Mouse (Mus musculus): ENCODE measurements around the gene Fkbp15.
"Not testable (repeated sequence)": the region's sequence is repeated elsewhere in the genome, so short reads cannot be mapped to it uniquely, and the experiment has no call there.

The Fkbp15 gene

DNA sequence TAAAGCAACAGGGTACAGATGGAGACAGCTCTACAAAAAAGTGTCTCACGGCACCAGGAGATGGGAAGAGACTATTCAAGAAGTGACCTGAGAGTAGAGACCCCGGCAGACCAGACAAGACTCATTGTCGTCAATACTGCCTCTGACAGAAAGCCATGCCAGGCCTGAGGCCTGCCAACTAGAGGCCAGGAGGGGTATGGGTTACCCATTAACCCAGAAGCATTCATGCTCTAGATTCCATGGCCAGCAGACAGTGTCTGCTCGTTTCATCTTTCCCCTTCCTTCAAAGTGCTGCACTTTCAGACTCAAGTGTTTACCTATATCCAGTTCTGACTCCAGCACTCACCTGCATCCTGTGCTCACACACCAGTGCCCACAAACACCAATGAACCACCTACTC lies 82.3 kb downstream of the Fkbp15 start:
- no peak for DNase-seq (ENCODE audit: low read depth)

DNA sequence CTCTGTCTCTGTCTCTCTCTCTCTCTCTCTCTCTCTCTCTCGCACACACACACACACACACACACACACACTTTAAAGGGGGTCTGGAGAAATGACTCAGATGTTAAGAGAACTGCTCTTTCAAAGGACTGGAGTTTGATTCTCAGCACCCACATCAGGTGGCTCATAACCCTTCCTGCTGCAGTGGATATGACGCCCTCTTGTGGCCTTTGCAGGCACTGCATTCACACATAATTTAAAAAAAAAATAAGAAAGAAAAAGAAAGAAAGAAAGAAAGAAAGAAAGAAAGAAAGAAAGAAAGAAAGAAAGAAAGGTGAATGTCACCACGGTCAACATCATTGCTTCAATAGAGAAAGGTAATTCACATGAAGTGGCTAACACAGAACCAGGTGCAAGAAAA lies 83.1 kb downstream of the Fkbp15 start:
- DNase-seq (ENCODE audit: low read depth) = no peak

DNA sequence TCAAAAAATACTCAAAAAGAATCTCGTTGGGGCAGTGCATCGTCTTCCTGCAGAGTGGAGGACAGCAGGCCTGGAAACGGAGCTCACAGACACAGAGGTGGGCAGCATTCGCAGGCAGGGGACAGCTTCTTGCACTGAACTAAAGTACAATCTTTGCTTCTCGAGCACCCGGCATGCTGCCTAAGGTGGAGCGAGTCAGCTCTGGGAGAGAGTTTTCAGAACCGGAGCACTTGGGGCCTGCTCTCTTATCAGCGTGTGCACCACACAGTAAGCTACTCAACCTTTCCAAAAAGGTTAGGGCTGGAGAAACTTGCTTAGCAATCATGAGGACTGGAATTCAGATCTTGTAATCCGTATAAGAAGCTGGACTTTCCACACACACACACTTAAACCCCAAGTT lies 83.7 kb downstream of the Fkbp15 start:
- no peak for DNase-seq (ENCODE audit: low read depth)

DNA sequence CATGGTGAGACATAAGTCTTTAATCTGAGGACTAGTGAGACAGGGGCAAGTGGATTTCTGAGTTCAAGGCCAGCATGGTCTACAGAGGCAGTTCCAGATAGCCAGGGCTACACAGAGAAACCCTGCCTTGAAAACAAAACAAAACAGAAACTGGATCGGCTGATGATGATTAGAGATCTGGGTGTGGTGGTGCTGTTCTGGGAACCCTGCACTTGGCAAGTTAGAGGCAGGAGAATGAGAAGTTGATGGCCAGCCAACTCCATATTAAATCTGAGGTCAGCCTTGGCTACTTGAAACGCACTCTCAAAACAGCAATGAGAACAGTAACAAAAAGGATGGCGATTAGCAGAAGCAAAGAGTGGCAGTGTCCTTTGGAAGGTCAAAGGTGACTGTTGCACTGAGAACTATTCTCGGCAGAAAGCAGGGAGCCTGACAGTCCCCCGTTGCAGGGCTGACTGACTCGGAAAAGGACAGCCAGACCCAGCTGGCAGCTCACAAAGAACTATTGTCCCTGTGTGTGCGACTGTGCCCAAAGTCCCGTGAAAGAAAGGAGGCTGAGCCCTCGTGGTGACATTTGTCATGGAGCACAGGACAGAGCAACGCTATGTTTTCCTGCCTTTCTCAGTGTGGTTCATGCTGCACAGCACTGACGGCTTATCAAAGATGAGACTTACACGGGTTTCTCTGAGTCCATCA lies 85.4 kb downstream of the Fkbp15 start:
- no peak for DNase-seq (ENCODE audit: low read depth)

DNA sequence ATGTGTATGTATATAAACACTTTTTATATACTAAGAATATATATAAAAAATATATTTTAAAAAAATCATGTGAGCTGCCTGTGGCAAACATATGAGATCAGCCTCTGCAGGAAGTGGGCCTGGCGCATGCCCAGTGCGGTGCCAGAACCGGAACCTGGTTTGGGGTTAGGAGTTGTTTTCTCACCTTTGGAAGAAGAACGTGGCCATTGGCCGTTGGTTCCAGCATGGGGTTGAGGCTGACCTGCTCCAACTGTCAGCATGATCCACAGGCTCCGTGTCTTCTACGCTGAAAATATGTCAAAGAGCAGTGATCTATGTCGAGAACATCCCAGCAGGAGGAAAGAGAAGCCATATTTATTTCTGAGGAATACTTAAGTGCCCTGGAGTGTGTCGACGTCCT lies 86.4 kb downstream of the Fkbp15 start:
- DNase-seq (ENCODE audit: low read depth) = no peak

- no peak for DNase-seq (ENCODE audit: low read depth)
These were observed 87.7 kb downstream of the Fkbp15 start for GRCm38 (mm10) chr4:62272696-62273095.

DNA sequence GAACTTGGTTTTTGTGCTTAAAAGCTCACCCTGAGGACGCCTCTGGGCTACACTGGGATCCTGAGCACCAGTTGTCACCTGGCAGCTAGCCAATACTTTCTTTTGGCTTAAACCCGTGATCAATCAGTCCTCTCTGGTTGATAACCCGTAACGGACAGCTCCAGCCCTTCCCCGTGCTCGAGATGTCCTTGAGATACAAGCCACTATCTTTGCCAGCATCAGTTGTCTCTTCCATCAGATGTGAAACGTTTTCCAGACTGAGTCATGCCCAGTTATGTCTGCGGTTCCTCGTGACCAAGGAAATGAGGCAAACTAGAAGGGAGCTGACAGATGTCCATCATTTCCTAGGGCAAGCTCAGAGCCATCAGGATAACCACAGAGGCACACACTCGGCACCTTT lies 93.2 kb downstream of the Fkbp15 start:
- no peak for DNase-seq (ENCODE audit: low read depth)

- not testable (repeated sequence) for DNase-seq (ENCODE audit: low read depth)
These were observed 94.3 kb downstream of the Fkbp15 start for GRCm38 (mm10) chr4:62266016-62266415.

DNA sequence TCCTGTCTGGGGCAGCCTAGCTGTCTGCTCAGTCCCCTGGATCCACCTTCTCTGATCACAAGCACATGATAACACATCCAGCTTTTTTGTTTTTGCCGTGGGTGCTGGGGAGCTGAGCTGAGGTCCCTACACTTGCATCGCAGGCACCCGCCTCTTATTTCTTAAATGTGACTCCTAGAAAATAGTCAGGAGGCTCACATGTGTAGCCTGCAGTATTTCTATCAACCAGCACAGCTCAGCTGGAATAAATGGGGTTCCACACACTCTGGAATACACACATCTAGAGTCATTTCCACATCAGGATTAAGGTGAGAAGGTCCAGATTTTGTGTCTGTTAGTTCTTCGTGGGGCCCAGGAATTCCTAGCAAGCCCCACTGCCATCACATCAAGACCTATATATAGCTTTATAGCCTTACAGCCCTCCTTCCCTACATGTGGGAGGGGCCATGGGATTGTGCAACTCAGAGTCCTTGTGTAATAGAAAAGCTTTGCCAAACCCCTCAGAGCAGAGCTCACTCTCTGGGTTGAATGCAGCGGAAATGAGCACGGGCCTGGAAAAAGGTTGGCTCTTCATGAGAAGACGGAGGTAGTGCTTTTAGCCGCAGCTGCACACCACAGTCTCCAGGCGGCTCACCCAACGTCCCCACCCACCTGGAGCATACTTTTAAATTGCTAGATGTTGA lies 95.1 kb downstream of the Fkbp15 start:
- peak; percentile 40 for DNase-seq (ENCODE audit: low read depth)

- DNase-seq (ENCODE audit: low read depth) = no peak
These were observed 97.1 kb downstream of the Fkbp15 start for GRCm38 (mm10) chr4:62263133-62263844.

- no peak for DNase-seq (ENCODE audit: low read depth)
These were observed 98.1 kb downstream of the Fkbp15 start, which contains the start of gene Slc31a2 for GRCm38 (mm10) chr4:62262276-62262675. Gene Slc31a2, plus strand, starts transcription at chr4:62262562.

- DNase-seq (ENCODE audit: low read depth) = peak; percentile 44
These were observed 103.4 kb downstream of the Fkbp15 start for GRCm38 (mm10) chr4:62256931-62257330.

DNA sequence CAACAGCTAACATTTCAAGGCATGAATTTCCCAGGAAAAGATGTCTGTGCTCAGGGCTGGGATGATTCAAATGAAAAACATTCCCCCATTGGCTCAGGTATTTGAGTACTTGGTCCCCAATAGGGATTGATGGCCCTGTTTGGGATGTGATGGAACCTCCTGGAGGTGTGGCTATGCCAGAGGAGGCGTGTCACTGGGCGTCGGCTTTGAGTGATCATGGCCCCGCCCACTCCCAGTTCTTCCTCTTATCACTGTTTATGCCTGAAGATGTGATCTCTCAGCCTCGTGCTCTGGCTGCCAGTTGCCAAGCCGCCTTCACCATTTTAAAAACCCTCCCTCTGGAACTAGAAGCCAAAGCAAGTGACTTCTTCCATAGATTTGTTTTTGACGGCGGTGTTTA lies 105.8 kb downstream of the Fkbp15 start:
- DNase-seq (ENCODE audit: low read depth) = no peak

DNA sequence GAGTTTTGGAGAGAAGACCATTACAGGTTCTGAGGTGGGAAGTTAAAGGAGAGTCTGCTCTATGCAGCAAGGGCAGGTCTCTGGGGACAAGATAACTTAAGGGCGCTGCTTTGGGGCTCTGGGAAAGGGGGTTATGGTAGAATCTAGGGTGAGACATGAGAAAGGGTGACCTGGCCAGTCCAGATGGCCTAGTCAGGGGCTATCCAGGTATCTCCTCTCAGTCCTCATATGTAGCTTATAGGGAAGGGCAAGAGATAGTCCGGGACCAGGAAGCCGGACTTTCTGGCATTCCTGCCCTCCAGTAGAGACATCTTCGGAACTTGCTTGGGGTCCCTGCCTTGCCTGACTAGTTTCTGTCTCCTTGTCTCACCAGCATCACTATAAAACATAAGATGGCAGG lies 108.6 kb downstream of the Fkbp15 start:
- DNase-seq (ENCODE audit: low read depth) = no peak

DNA sequence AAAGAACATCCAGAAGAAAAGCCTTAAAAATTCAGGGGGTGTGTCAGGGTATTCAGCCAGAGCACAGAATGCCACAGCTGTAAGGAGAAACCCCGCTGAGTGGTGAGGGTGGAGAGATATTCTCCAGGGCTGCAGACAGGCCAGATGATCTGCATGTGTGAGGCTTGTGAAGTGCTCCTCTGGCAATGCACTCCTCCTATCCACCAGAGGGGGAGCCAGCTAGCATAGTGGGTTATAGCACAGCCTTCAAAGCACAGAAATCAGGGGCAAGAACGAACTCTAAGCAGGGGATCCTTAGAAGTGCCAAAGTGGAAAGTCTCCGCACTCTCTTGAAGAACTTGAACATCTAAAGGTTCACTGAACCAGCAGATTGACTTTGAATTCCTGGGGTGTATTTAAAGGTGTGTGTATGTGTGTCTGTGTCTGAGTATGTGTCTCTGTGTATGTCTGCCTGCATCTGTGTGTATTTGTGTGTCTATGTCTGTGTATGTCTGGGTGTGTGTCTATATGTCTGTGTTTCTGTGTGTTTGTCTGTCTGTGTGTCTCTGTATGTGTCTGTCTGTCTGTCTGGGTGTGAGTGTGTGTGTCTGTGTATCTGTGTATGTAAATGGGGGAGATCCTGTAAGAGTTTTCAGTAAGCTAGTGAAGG lies 109.3 kb downstream of the Fkbp15 start:
- no peak for DNase-seq (ENCODE audit: low read depth)
